Comparison of ENCODE assay signal across 8 mouse cellular contexts in the genomic region with DNA sequence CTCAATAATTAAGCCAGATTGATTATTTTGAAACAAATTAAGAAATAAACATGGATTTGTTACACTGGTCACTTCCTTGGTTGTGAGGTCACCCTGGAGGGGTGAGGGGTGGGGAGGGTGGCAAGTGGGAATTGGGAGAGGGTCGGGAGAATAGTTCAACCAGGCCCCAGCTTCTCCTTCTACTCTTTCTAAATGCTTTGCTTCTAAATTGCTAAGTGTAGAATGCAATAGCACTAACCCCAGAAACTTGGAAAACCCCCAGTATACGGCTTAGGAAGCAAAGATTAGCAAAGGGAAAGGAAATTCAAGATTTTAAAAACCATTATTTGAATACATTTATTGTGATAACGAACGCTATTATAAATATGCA. TPM values are rescaled to one million over a fixed set of nuclear protein-coding genes. Genes with fewer than 3 reads are reported as not detected.
DNase-seq lines count a peak whose midpoint lies in the region; ATAC-seq and TF ChIP-seq lines count a peak whose summit lies in the region.

No protein-coding gene starts in this region.

- H3K9ac ChIP-seq in heart, embryonic 12.5 days = no peak overlapping the region
- no peak overlapping the region for H3K9ac ChIP-seq in limb, embryonic 14.5 days (ENCODE audit: low read depth, low read length, severe bottlenecking)

- peak overlapping the region; percentile 44 for H3K4me2 ChIP-seq in heart, embryonic 12.5 days
- H3K4me2 ChIP-seq in limb, embryonic 14.5 days (replicated peaks; ENCODE audit: low read depth, low read length, severe bottlenecking) = peak overlapping the region; percentile 93

- 71% methylated on average over 4 of the region's 4 CpGs for WGBS in heart, embryonic 12.5 days
- WGBS in forebrain, embryonic 10.5 days = 73% methylated on average over 4 of the region's 4 CpGs
- 78% methylated on average over 4 of the region's 4 CpGs for WGBS in limb, embryonic 14.5 days
- WGBS in kidney, adult 2 months = 72% methylated on average over 4 of the region's 4 CpGs

- no peak for TF ChIP-seq POLR2A in limb, embryonic 14.5 days (IDR thresholded peaks at IDR 0.05; ENCODE audit: borderline replicate concordance, extremely low read depth, insufficient read depth, insufficient read length)
- TF ChIP-seq POLR2A in kidney, adult 2 months (IDR thresholded peaks at IDR 0.05; ENCODE audit: low read depth, low read length) = no peak

- no peaks in the 10 kb centered on the region for H3K9me3 ChIP-seq in heart, embryonic 12.5 days (replicated peaks)
- no peaks in the 10 kb centered on the region for H3K9me3 ChIP-seq in forebrain, embryonic 10.5 days
- no peaks in the 10 kb centered on the region for H3K9me3 ChIP-seq in limb, embryonic 14.5 days (ENCODE audit: control insufficient read depth, low read length)

- peaks cover 7% of the 10 kb centered on the region for H3K4me1 ChIP-seq in heart, embryonic 12.5 days (replicated peaks)
- H3K4me1 ChIP-seq in forebrain, embryonic 10.5 days = peaks cover 39% of the 10 kb centered on the region
- peaks cover 12% of the 10 kb centered on the region for H3K4me1 ChIP-seq in limb, embryonic 14.5 days (ENCODE audit: control insufficient read depth, insufficient read depth, low read length)
- peaks cover 2% of the 10 kb centered on the region; the same call in 1 of the 2 replicates for H3K4me1 ChIP-seq in kidney, adult 2 months (ENCODE audit: control insufficient read depth, insufficient read depth, low read length)

- no peak for ATAC-seq in heart, embryonic 12.5 days (ENCODE audit: insufficient number of reproducible peaks, low FRiP score)
- no peak for ATAC-seq in limb, embryonic 14.5 days (ENCODE audit: low FRiP score, low read depth)

- intact Hi-C loops in heart, postnatal 10 days (cut with DNase I) = loop anchor here (2.0 kb wide), 1 partner anchor 40 kb away; no protein-coding TSS in a partner anchor

- TF ChIP-seq CTCF in kidney, adult 2 months (conservative IDR thresholded peaks at IDR 0.05; ENCODE audit: insufficient read depth, insufficient read length, low read depth, low read length) = no peak

- DNase-seq in heart, postnatal 10 days = no peak
- peak; percentile 36 for DNase-seq in 3T3-L1 (ENCODE audit: low read depth, low spot score)
- DNase-seq in forebrain, embryonic 10.5 days (ENCODE audit: extremely low spot score, low spot score) = no peak
- no peak for DNase-seq in limb, embryonic 14.5 days (ENCODE audit: low spot score)
- DNase-seq in urinary bladder, postnatal 4 days (ENCODE audit: low spot score in 2 of 2) = no peak
- no peak for DNase-seq in kidney, adult 2 months
- no peak for DNase-seq in right cerebral cortex, adult 2 months (ENCODE audit: low spot score in 2 of 2)

- no peaks in the 10 kb centered on the region for H3K27me3 ChIP-seq in heart, embryonic 12.5 days (replicated peaks)
- H3K27me3 ChIP-seq in forebrain, embryonic 10.5 days (ENCODE audit: poor library complexity, severe bottlenecking) = peaks cover 3% of the 10 kb centered on the region; the same call in 1 of the 2 replicates
- no peaks in the 10 kb centered on the region for H3K27me3 ChIP-seq in limb, embryonic 14.5 days (ENCODE audit: control insufficient read depth, insufficient read depth, low read length)
- no peaks in the 10 kb centered on the region for H3K27me3 ChIP-seq in kidney, adult 2 months (replicated peaks; ENCODE audit: control insufficient read depth, insufficient read depth, low read length)

- peak overlapping the region; percentile 20; the same call in 1 of the 2 replicates for H3K4me3 ChIP-seq in heart, embryonic 12.5 days
- peak overlapping the region; percentile 86 for H3K4me3 ChIP-seq in forebrain, embryonic 10.5 days
- peak overlapping the region; percentile 77 for H3K4me3 ChIP-seq in limb, embryonic 14.5 days (replicated peaks; ENCODE audit: low read length)
- no peak overlapping the region for H3K4me3 ChIP-seq in kidney, adult 2 months (ENCODE audit: insufficient read depth, low read depth, low read length)

- H3K36me3 ChIP-seq in heart, embryonic 12.5 days = no peaks in the 10 kb centered on the region
- 0 out of 2 replicates have a peak, but pooled peaks cover 3% of the 10 kb centered on the region for H3K36me3 ChIP-seq in forebrain, embryonic 10.5 days (replicated peaks)
- no peaks in the 10 kb centered on the region for H3K36me3 ChIP-seq in limb, embryonic 14.5 days (ENCODE audit: control insufficient read depth, insufficient read depth, low read length)
- H3K36me3 ChIP-seq in kidney, adult 2 months (ENCODE audit: control insufficient read depth, insufficient read depth, low read length) = no peaks in the 10 kb centered on the region

- no peak overlapping the region for H3K27ac ChIP-seq in heart, embryonic 12.5 days (ENCODE audit: poor library complexity, severe bottlenecking)
- no peak overlapping the region for H3K27ac ChIP-seq in forebrain, embryonic 10.5 days
- no peak overlapping the region for H3K27ac ChIP-seq in limb, embryonic 14.5 days (replicated peaks; ENCODE audit: low read depth, low read length)
- H3K27ac ChIP-seq in kidney, adult 2 months (ENCODE audit: insufficient read depth, low read depth, low read length) = no peak overlapping the region

RNA-seq across cellular contexts. Expression of gene Jun, which starts 3.3 kb away (rescaled TPM):
- 95.0 and 95.1 TPM in 2 replicates for polyA plus RNA-seq in heart, embryonic 12.5 days (2016; fragmentation: Nextera tagmentation; extraction: Ambion mirVana)
- 10 to 100 TPM; 58.9 to 65.6 TPM for total RNA-seq in heart, postnatal 10 days (2021)
- polyA plus RNA-seq in forebrain, embryonic 10.5 days (2016; fragmentation: Nextera tagmentation; extraction: Ambion mirVana) = 74.2 and 82.9 TPM in 2 replicates
- 65.3 and 91.6 TPM in 2 replicates for polyA plus RNA-seq in limb, embryonic 14.5 days (2012; rRNA removed)
- polyA plus RNA-seq in limb, embryonic 14.5 days (2014; fragmentation: Nextera tagmentation; extraction: Ambion mirVana) = 50.6 and 56.2 TPM in 2 replicates
- 16.9 and 18.9 TPM in 2 replicates for polyA plus RNA-seq in kidney, adult 2 months (2012; rRNA removed)
